Comparison of ENCODE assay signal across 30 mouse cellular contexts in genomic region chr9:101402544-101403194, GRCm38 (mm10).
DNase-seq lines count a peak whose midpoint lies in the region; ATAC-seq and TF ChIP-seq lines count a peak whose summit lies in the region.
"Had no signal": no experiment of that assay in that cellular context is flagged by ENCODE, and none has a peak within 500 bp of the region (broad histone marks: within the 10 kb centered on the region; RNA-seq: fewer than 3 reads in every experiment).

No protein-coding gene starts in this region.

- H3K36me3 ChIP-seq in hindbrain, embryonic 13.5 days: no peaks in the 10 kb centered on the region
- H3K36me3 ChIP-seq in hindbrain, embryonic 10.5 days: no peaks in the 10 kb centered on the region
- H3K36me3 ChIP-seq in kidney, postnatal 0 days (ENCODE audit: insufficient read depth, low read length): no peaks in the 10 kb centered on the region
- H3K36me3 ChIP-seq in stomach, embryonic 15.5 days: no peaks in the 10 kb centered on the region
- H3K36me3 ChIP-seq in stomach, postnatal 0 days (ENCODE audit: control insufficient read depth, insufficient read depth, low read length): no peaks in the 10 kb centered on the region
- H3K36me3 ChIP-seq: embryonic facial prominence, embryonic 13.5 days; forebrain, embryonic 10.5 days; heart, embryonic 13.5 days; limb, embryonic 15.5 days; liver, embryonic 13.5 days had no signal

- H3K4me1 ChIP-seq in hindbrain, embryonic 13.5 days (replicated peaks): peaks cover 47% of the 10 kb centered on the region
- peaks cover 19% of the 10 kb centered on the region for H3K4me1 ChIP-seq in hindbrain, embryonic 10.5 days (replicated peaks)
- 0 out of 2 replicates have a peak, but pooled peaks cover 5% of the 10 kb centered on the region for H3K4me1 ChIP-seq in kidney, postnatal 0 days (replicated peaks; ENCODE audit: insufficient read depth, low read length)
- H3K4me1 ChIP-seq in stomach, embryonic 15.5 days: no peaks in the 10 kb centered on the region
- H3K4me1 ChIP-seq in stomach, postnatal 0 days (replicated peaks; ENCODE audit: control insufficient read depth, insufficient read depth): no peaks in the 10 kb centered on the region
- H3K4me1 ChIP-seq: liver, embryonic 13.5 days had no signal

- WGBS in hindbrain, embryonic 13.5 days: 71% methylated on average over 9 of the region's 9 CpGs
- 81% methylated on average over 9 of the region's 9 CpGs for WGBS in hindbrain, embryonic 10.5 days
- 11% methylated on average over 9 of the region's 9 CpGs for WGBS in kidney, postnatal 0 days
- 58% methylated on average over 9 of the region's 9 CpGs for WGBS in stomach, embryonic 15.5 days
- WGBS in stomach, postnatal 0 days: 75% methylated on average over 9 of the region's 9 CpGs

- no peaks in the 10 kb centered on the region for H3K9me3 ChIP-seq in hindbrain, embryonic 13.5 days
- no peaks in the 10 kb centered on the region for H3K9me3 ChIP-seq in hindbrain, embryonic 10.5 days
- no peaks in the 10 kb centered on the region for H3K9me3 ChIP-seq in kidney, postnatal 0 days (replicated peaks; ENCODE audit: low read length)
- no peaks in the 10 kb centered on the region for H3K9me3 ChIP-seq in stomach, embryonic 15.5 days
- H3K9me3 ChIP-seq in stomach, postnatal 0 days (ENCODE audit: control insufficient read depth, low read length): no peaks in the 10 kb centered on the region
- H3K9me3 ChIP-seq: embryonic facial prominence, embryonic 13.5 days; forebrain, embryonic 10.5 days; heart, embryonic 13.5 days; limb, embryonic 15.5 days; liver, embryonic 13.5 days had no signal

- no peak overlapping the region for H3K9ac ChIP-seq in hindbrain, embryonic 13.5 days
- H3K9ac ChIP-seq in kidney, postnatal 0 days (ENCODE audit: low read depth, low read length): no peak overlapping the region
- H3K9ac ChIP-seq in stomach, embryonic 15.5 days: no peak overlapping the region
- H3K9ac ChIP-seq in stomach, postnatal 0 days (ENCODE audit: low read length): no peak overlapping the region
- H3K9ac ChIP-seq: embryonic facial prominence, embryonic 13.5 days; heart, embryonic 13.5 days; limb, embryonic 15.5 days; liver, embryonic 13.5 days had no signal

- DNase-seq in hindbrain, embryonic 10.5 days (ENCODE audit: low spot score): no peak
- peak; percentile 65 for DNase-seq in kidney, postnatal 0 days (ENCODE audit: low spot score)
- no peak for DNase-seq in kidney, postnatal 4 days
- DNase-seq in stomach, postnatal 0 days (ENCODE audit: low spot score): no peak
- DNase-seq: adrenal gland, postnatal 14 days; cerebellum, adult 11 months; cerebellum, adult 9-10 months; cerebellum, postnatal 36 days; gastrocnemius, adult 2 months; gastrocnemius, postnatal 36 days; heart, adult 2 months; heart, postnatal 10 days; kidney, postnatal 25 days; liver, embryonic 13.5 days; lung, adult 18-20 months; lung, postnatal 4 days; right cerebral cortex, adult 18-20 months; spleen, adult 18-20 months; thymus, postnatal 4 days had no signal

- peak overlapping the region; percentile 13 for H3K27ac ChIP-seq in hindbrain, embryonic 13.5 days
- no peak overlapping the region for H3K27ac ChIP-seq in hindbrain, embryonic 10.5 days
- no peak overlapping the region; the same call in 1 of the 2 replicates for H3K27ac ChIP-seq in kidney, postnatal 0 days
- H3K27ac ChIP-seq in stomach, embryonic 15.5 days: no peak overlapping the region
- no peak overlapping the region for H3K27ac ChIP-seq in stomach, postnatal 0 days (replicated peaks)
- H3K27ac ChIP-seq: embryonic facial prominence, embryonic 13.5 days; forebrain, embryonic 10.5 days; gastrocnemius, adult 2 months; heart, adult 2 months; heart, embryonic 13.5 days; limb, embryonic 15.5 days; liver, embryonic 13.5 days had no signal

- TF ChIP-seq EP300 in stomach, postnatal 0 days (optimal IDR thresholded peaks at IDR 0.05): no peak

- no peak for ATAC-seq in hindbrain, embryonic 13.5 days (ENCODE audit: low FRiP score)
- ATAC-seq in kidney, postnatal 0 days (replicated peaks; ENCODE audit: low FRiP score, low read depth): no peak; the same call in 1 of the 2 replicates
- no peak for ATAC-seq in stomach, embryonic 15.5 days (ENCODE audit: insufficient read depth, low FRiP score, low read depth)
- no peak for ATAC-seq in stomach, postnatal 0 days (ENCODE audit: low FRiP score, low TSS enrichment)
- ATAC-seq in megakaryocyte, adult 5-6 weeks (ENCODE audit: poor library complexity, severe bottlenecking): no peak
- ATAC-seq: forebrain, embryonic 16.5 days; intestine, embryonic 16.5 days; lung, postnatal 0 days; Patski had no signal

- H3K27me3 ChIP-seq in hindbrain, embryonic 13.5 days: no peaks in the 10 kb centered on the region
- no peaks in the 10 kb centered on the region for H3K27me3 ChIP-seq in hindbrain, embryonic 10.5 days (ENCODE audit: insufficient read depth, poor library complexity, severe bottlenecking)
- H3K27me3 ChIP-seq in kidney, postnatal 0 days (ENCODE audit: insufficient read depth, low read length): no peaks in the 10 kb centered on the region
- no peaks in the 10 kb centered on the region for H3K27me3 ChIP-seq in stomach, embryonic 15.5 days (replicated peaks)
- H3K27me3 ChIP-seq in stomach, postnatal 0 days (ENCODE audit: control insufficient read depth, insufficient read depth, low read length): no peaks in the 10 kb centered on the region
- H3K27me3 ChIP-seq: heart, embryonic 13.5 days; liver, embryonic 13.5 days had no signal

- H3K4me3 ChIP-seq in hindbrain, embryonic 13.5 days: no peak overlapping the region
- no peak overlapping the region for H3K4me3 ChIP-seq in hindbrain, embryonic 10.5 days
- H3K4me3 ChIP-seq in kidney, postnatal 0 days (replicated peaks; ENCODE audit: low read depth, low read length): no peak overlapping the region
- no peak overlapping the region for H3K4me3 ChIP-seq in stomach, embryonic 15.5 days (replicated peaks)
- H3K4me3 ChIP-seq in stomach, postnatal 0 days (ENCODE audit: low read depth, low read length): no peak overlapping the region
- H3K4me3 ChIP-seq: embryonic facial prominence, embryonic 13.5 days; forebrain, embryonic 10.5 days; gastrocnemius, adult 2 months; heart, adult 2 months; heart, embryonic 13.5 days; limb, embryonic 15.5 days; liver, embryonic 13.5 days had no signal

- no peak for TF ChIP-seq CTCF in kidney, postnatal 0 days (IDR thresholded peaks at IDR 0.05; ENCODE audit: low read depth)
- no peak for TF ChIP-seq CTCF in stomach, postnatal 0 days (IDR thresholded peaks at IDR 0.05; ENCODE audit: low read depth)

- H3K4me2 ChIP-seq in hindbrain, embryonic 13.5 days: no peak overlapping the region
- peak overlapping the region; percentile 21 for H3K4me2 ChIP-seq in kidney, postnatal 0 days (ENCODE audit: low read length)
- H3K4me2 ChIP-seq in stomach, embryonic 15.5 days: 0 out of 2 replicates have a peak overlapping the region, but pooled peaks have one; percentile 2
- no peak overlapping the region for H3K4me2 ChIP-seq in stomach, postnatal 0 days (replicated peaks; ENCODE audit: low read depth)
- H3K4me2 ChIP-seq: embryonic facial prominence, embryonic 13.5 days; limb, embryonic 15.5 days; liver, embryonic 13.5 days had no signal

Comparison
In these comparisons a context has a peak if more than half of its experiments do, and no peak if none do; other contexts are left out.
1. H3K4me2 ChIP-seq: peak in kidney, postnatal 0 days (single experiment) and stomach, embryonic 15.5 days (single experiment); none in hindbrain, embryonic 13.5 days (single experiment) and stomach, postnatal 0 days (single experiment).